Comparison of ENCODE assay signal across 40 mouse cellular contexts in the genomic region with DNA sequence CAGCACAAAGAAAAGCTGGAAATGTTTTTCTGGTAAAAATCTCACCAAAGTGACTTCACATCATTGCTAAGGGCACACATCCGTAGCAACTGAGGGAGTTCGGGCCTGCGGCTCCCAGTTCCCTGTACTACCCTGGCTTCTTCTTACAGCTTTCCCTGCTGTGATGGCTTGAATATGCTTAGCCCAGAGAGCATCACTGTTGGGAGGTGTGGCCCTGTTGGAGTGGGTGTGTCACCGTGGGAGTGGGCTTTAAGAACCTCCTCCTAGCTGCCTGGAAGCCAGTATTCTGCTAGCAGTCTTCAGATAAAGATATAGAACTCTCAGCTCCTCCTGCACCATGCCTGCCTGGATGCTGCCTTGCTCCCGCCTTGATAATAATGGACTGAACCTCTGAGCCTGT. TPM values are rescaled to one million over a fixed set of nuclear protein-coding genes. Genes with fewer than 3 reads are reported as not detected.
"Had no signal": no experiment of that assay in that cellular context is flagged by ENCODE, and none has a peak within 500 bp of the region (broad histone marks: within the 10 kb centered on the region; RNA-seq: fewer than 3 reads in every experiment).

No protein-coding gene starts in this region.

- H3K27ac ChIP-seq: heart, embryonic 10.5 days; heart, embryonic 13.5 days; heart, embryonic 15.5 days; hindbrain, embryonic 10.5 days; hindbrain, embryonic 12.5 days; hindbrain, embryonic 13.5 days; hindbrain, embryonic 14.5 days; hindbrain, embryonic 15.5 days; hindbrain, postnatal 0 days; intestine, embryonic 15.5 days; kidney, embryonic 15.5 days; kidney, postnatal 0 days; layer of hippocampus, adult 2 months; left cerebral cortex, adult 2 months had no signal

- DNase-seq: heart, postnatal 36 days; kidney, adult 11 months; kidney, adult 18-20 months; kidney, adult 9 months; layer of hippocampus, adult 9-11 months; layer of hippocampus, postnatal 36 days had no signal

- H3K9ac ChIP-seq: heart, embryonic 12.5 days; heart, embryonic 13.5 days; heart, embryonic 15.5 days; hindbrain, embryonic 12.5 days; hindbrain, embryonic 13.5 days; hindbrain, embryonic 14.5 days; hindbrain, embryonic 15.5 days; intestine, embryonic 15.5 days; kidney, embryonic 15.5 days had no signal

- H3K36me3 ChIP-seq: heart, embryonic 10.5 days; heart, embryonic 12.5 days; heart, embryonic 13.5 days; heart, embryonic 15.5 days; hindbrain, embryonic 10.5 days; hindbrain, embryonic 12.5 days; hindbrain, embryonic 13.5 days; hindbrain, embryonic 15.5 days; intestine, embryonic 15.5 days; kidney, embryonic 15.5 days had no signal

- H3K4me1 ChIP-seq: heart, embryonic 10.5 days; heart, embryonic 12.5 days; heart, embryonic 13.5 days; heart, embryonic 15.5 days had no signal

- H3K9me3 ChIP-seq: heart, embryonic 10.5 days; heart, embryonic 12.5 days; heart, embryonic 13.5 days; heart, embryonic 15.5 days; hindbrain, embryonic 10.5 days; hindbrain, embryonic 12.5 days; hindbrain, embryonic 13.5 days; hindbrain, embryonic 15.5 days; intestine, embryonic 15.5 days; kidney, embryonic 15.5 days had no signal

- H3K4me2 ChIP-seq: heart, embryonic 11.5 days; heart, embryonic 12.5 days; heart, embryonic 13.5 days; heart, embryonic 15.5 days; hindbrain, embryonic 12.5 days; hindbrain, embryonic 13.5 days; hindbrain, embryonic 14.5 days; hindbrain, embryonic 15.5 days; intestine, embryonic 15.5 days; kidney, embryonic 15.5 days had no signal

- ATAC-seq: hindbrain, embryonic 16.5 days; hindbrain, postnatal 0 days; inflammation-experienced regulatory T-cells, adult 6 months; intestine, embryonic 15.5 days; intestine, embryonic 16.5 days; intestine, postnatal 0 days had no signal

- H3K27me3 ChIP-seq: heart, embryonic 15.5 days; hindbrain, embryonic 15.5 days; intestine, embryonic 15.5 days had no signal

- H3K4me3 ChIP-seq: heart, embryonic 10.5 days; heart, embryonic 12.5 days; heart, embryonic 13.5 days; heart, embryonic 15.5 days; hindbrain, embryonic 10.5 days; hindbrain, embryonic 12.5 days; hindbrain, embryonic 13.5 days; hindbrain, embryonic 15.5 days; intestine, embryonic 15.5 days; kidney, embryonic 15.5 days; layer of hippocampus, adult 2 months; left cerebral cortex, adult 2 months had no signal

RNA-seq across cellular contexts. Expression of a gene that starts 45.2 kb away (rescaled TPM):
- total RNA-seq: heart, postnatal 10 days; heart, postnatal 14 days; heart, postnatal 25 days; heart, postnatal 36 days; heart, postnatal 4 days; hematopoietic stem cell, adult 5-6 weeks; layer of hippocampus, adult 18-20 months; layer of hippocampus, adult 2 months; layer of hippocampus, adult 8-10 months; layer of hippocampus, postnatal 25 days; layer of hippocampus, postnatal 36 days; left cerebral cortex, adult 2 months had no signal
- polyA plus RNA-seq: heart, embryonic 10.5 days; heart, embryonic 11.5 days; heart, embryonic 12.5 days; heart, embryonic 13.5 days; heart, embryonic 14.5 days; heart, embryonic 15.5 days; heart, embryonic 16.5 days; heart, postnatal 0 days; inflammation-experienced regulatory T-cells, adult 6 months; intestine, embryonic 14.5 days; intestine, embryonic 16.5 days; intestine, postnatal 0 days; kidney, embryonic 14.5 days; kidney, embryonic 15.5 days; kidney, embryonic 16.5 days; kidney, postnatal 0 days had no signal
